Mouse (Mus musculus): ENCODE measurements around the gene Skiv2l.

DNA sequence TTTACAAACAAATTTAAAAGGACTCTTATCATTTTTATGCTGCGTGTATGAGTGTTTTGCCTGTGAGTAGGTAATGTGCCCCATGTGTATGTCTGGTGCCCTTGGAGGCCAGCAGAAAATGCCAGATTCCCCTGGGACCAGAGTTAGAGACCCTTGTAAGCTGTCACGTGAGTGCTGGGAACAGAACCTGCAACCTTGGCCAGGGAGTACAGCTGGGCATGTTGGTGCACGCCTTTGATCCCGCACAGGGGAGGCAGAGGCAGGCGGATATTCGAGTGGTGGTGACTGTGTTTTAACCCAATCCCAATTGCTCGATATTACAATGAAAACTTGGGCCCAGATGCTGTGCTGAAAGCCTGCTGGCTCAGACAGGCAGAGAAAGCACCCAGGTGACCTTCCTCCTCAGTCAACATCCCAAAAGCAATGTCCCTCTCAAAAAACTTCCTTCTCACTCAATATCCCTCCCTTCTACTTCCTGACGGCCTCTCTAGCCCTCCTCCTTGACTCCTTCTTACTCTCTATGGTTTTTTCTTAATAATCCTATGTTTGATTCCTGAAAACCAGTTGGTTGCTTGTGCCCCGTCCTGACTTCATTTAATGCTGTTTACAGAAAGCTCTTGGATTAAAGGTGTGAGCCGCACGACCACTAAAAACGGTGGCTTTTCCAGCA is 40.2 kb upstream of the Skiv2l start:
- TF ChIP-seq CTCF (IDR thresholded peaks at IDR 0.05; ENCODE audit: low read depth, low read length), result no peak
- TF ChIP-seq POLR2A (IDR thresholded peaks at IDR 0.05; ENCODE audit: extremely low read depth, insufficient read depth, low read length), result no peak
